Mouse (Mus musculus): Measurements from ENCODE around the gene Sh3bp5l. TPM values are rescaled to one million over a fixed set of nuclear protein-coding genes. Genes with fewer than 3 reads are reported as not detected.
A peak's percentile ranks its signal among the peaks of the same experiment; 100 is the strongest.
"Not testable (repeated sequence)": the region's sequence is repeated elsewhere in the genome, so short reads cannot be mapped to it uniquely, and the experiment has no call there.

Sh3bp5l gene
- polyA plus RNA-seq, 1 experiment from 2014 or later = 28.3 TPM

DNA sequence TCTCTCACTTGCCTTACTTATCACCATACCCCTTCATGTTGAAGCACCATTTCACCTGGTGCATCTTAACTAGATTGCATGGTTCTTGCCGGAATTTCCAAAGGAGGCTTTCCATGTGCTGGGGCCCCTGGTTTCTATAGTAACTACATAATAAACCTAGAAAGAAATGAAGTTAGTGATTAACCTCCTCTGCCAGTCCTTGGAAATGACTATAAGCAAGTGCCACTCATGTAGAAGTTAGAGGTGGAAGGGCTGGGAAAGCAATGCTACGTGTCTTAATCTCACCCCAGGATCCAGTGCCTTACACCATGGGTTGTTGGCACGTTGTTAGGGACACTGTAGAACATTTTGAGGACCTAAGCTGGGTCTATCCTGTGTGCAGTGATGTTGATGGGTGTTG is 33.9 kb downstream of the Sh3bp5l start:
- Histone ChIP-seq H3K4me3 (replicated peaks; ENCODE audit: low read depth, low read length) (no peak overlapping the region), H3K4me1 (replicated peaks; ENCODE audit: insufficient read depth, low read length) (no peaks in the 10 kb centered on the region), H3K9ac (ENCODE audit: low read depth, low read length) (no peak overlapping the region), H3K27ac (peak overlapping the region; percentile 43), H3K36me3 (ENCODE audit: insufficient read depth, low read length) (no peaks in the 10 kb centered on the region), H3K9me3 (replicated peaks; ENCODE audit: low read length) (no peaks in the 10 kb centered on the region), H3K27me3 (ENCODE audit: insufficient read depth, low read length) (no peaks in the 10 kb centered on the region), H3K4me2 (ENCODE audit: low read length) (no peak overlapping the region)
- ATAC-seq (replicated peaks; ENCODE audit: low FRiP score, low read depth) (no peak), DNase-seq (ENCODE audit: low spot score) (peak; percentile 30)
- WGBS = 42% methylated on average over 3 of the region's 3 CpGs
- TF ChIP-seq CTCF (IDR thresholded peaks at IDR 0.05; ENCODE audit: low read depth) = no peak

DNA sequence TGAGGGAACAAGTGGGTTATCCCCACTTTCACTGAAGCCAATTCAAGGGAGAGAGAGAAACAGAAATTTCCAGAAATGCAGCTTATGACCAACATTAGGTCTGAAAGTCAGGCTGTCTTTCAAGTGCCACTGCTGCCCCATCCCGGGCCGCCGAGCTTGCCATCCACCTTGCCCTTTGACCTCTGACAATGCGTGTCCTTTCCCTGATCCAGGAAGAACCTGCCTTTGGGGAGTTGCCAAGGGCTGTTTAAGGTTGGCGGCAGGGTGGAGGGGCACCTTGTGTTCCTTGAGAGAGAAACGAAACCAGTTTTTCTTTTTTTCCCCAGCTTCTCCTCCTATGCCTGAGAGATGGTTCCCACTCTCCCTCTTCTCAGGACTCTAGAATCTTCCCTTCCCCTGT is 35.7 kb downstream of the Sh3bp5l start:
- H3K4me2 ChIP-seq (ENCODE audit: low read length); H3K4me3 ChIP-seq (replicated peaks; ENCODE audit: low read depth, low read length); H3K9me3 ChIP-seq (replicated peaks; ENCODE audit: low read length); H3K27ac ChIP-seq; H3K36me3 ChIP-seq (ENCODE audit: insufficient read depth, low read length); ATAC-seq (replicated peaks; ENCODE audit: low FRiP score, low read depth); DNase-seq (ENCODE audit: low spot score); H3K9ac ChIP-seq (ENCODE audit: low read depth, low read length); H3K27me3 ChIP-seq (ENCODE audit: insufficient read depth, low read length); H3K4me1 ChIP-seq (replicated peaks; ENCODE audit: insufficient read depth, low read length): not testable (repeated sequence)
- no CpG with 5 or more reads among the region's 6 CpGs for WGBS

DNA sequence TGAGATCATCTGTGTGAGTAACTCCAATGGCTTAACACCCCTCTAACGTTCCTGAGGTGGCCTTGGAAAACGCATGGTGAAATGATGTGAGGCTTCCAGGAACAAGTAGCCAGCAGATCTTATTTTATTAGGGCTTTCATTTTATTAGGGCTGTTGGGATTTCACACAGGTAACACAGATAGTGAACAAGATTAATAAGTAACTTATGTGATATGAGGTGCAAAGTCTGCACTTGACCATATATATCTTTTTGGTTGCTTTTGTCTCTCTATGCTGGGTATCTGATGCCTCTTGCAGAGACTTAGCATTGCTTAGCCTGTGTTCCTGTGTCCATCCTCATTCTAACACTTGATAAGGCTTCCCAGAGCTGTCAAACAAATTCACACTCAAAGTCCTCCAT is 46.7 kb downstream of the Sh3bp5l start:
- TF ChIP-seq CTCF (IDR thresholded peaks at IDR 0.05; ENCODE audit: low read depth) = no peak
- Histone ChIP-seq H3K27ac (no peak overlapping the region), H3K9ac (ENCODE audit: low read depth, low read length) (no peak overlapping the region), H3K27me3 (ENCODE audit: insufficient read depth, low read length) (no peaks in the 10 kb centered on the region), H3K4me2 (ENCODE audit: low read length) (no peak overlapping the region), H3K4me1 (replicated peaks; ENCODE audit: insufficient read depth, low read length) (no peaks in the 10 kb centered on the region), H3K9me3 (replicated peaks; ENCODE audit: low read length) (no peaks in the 10 kb centered on the region), H3K36me3 (ENCODE audit: insufficient read depth, low read length) (no peaks in the 10 kb centered on the region), H3K4me3 (replicated peaks; ENCODE audit: low read depth, low read length) (no peak overlapping the region)
- WGBS = 78% methylated on average over 2 of the region's 2 CpGs
- DNase-seq (ENCODE audit: low spot score) (no peak), ATAC-seq (replicated peaks; ENCODE audit: low FRiP score, low read depth) (no peak)

DNA sequence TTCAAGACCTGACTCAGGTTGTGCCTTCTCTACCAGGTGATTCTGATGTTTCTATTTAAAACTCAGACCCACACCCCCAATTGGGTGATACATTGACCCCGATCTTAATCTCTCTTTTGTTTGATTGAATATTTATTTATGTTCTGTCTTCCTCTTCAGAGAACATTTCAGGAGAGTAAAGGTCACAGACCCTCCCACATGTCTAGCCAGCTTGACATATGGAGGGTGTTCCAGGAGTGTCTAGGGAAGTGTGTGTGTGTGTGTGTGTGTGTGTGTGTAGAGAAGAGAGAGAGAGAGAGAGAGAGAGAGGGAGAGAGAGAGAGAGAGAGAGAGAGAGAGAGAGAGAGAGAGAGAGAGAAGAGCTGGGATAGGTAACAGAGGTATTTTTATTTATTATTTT is 47.2 kb downstream of the Sh3bp5l start:
- no peak for TF ChIP-seq CTCF (IDR thresholded peaks at IDR 0.05; ENCODE audit: low read depth)
- Histone ChIP-seq H3K27ac (no peak overlapping the region), H3K27me3 (ENCODE audit: insufficient read depth, low read length) (no peaks in the 10 kb centered on the region)

DNA sequence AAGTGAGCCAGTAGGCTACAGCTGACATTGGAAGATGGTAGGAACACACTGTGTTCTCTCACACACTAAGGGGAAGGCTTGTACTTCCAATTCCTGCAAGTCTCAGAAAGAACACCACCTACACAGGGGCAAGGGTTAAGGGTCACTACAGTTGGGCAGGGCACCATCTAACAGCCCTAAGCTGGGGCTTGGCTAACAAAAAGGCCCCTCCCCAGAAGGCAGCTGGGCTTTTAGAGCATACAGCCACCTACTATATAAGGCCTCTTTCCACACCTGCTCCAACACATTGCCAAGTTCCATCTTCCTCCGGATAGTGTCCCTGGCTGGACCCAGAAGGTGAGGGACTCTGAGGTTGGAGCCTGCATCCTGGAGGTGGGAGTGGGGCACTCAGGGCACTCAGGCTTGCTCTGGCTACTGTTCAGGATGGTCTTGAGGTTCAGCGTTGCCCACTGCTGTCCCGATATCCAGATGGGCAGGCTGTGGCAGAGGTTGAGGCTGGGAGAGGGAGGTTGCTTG is 48.3 kb downstream of the Sh3bp5l start, which contains the start of gene Lypd8:
Lypd8 (plus strand) TSS at position 281 of the 516 bp plus-strand sequence.
- no peaks in the 10 kb centered on the region for H3K36me3 ChIP-seq (ENCODE audit: insufficient read depth, low read length)
- no peak for DNase-seq (ENCODE audit: low spot score)
- H3K4me1 ChIP-seq (replicated peaks; ENCODE audit: insufficient read depth, low read length) = no peaks in the 10 kb centered on the region
- no peak within 1 kb of the TSS for H3K27ac ChIP-seq
- H3K4me2 ChIP-seq (ENCODE audit: low read length) = no peak within 1 kb of the TSS
- ATAC-seq (replicated peaks; ENCODE audit: low FRiP score, low read depth) = no peak
- H3K4me3 ChIP-seq (replicated peaks; ENCODE audit: low read depth, low read length) = no peak within 1 kb of the TSS
- H3K9ac ChIP-seq (ENCODE audit: low read depth, low read length) = no peak within 1 kb of the TSS
- H3K27me3 ChIP-seq (ENCODE audit: insufficient read depth, low read length) = no peaks in the 10 kb centered on the region
- H3K9me3 ChIP-seq (replicated peaks; ENCODE audit: low read length) = no peaks in the 10 kb centered on the region
- TF ChIP-seq CTCF (IDR thresholded peaks at IDR 0.05; ENCODE audit: low read depth) = no peak
- 91% methylated on average over 3 of the region's 3 CpGs for WGBS

More for the DNA sequence above, 47.2 kb downstream of the Sh3bp5l start:
- H3K4me3 ChIP-seq (replicated peaks; ENCODE audit: low read depth, low read length) = no peak overlapping the region
- 47% methylated on average over 1 of the region's 1 CpGs for WGBS
- H3K36me3 ChIP-seq (ENCODE audit: insufficient read depth, low read length) = no peaks in the 10 kb centered on the region
- no peak overlapping the region for H3K4me2 ChIP-seq (ENCODE audit: low read length)
- ATAC-seq (replicated peaks; ENCODE audit: low FRiP score, low read depth) (no peak), DNase-seq (ENCODE audit: low spot score) (no peak)
- H3K4me1 ChIP-seq (replicated peaks; ENCODE audit: insufficient read depth, low read length) = no peaks in the 10 kb centered on the region
- H3K9ac ChIP-seq (ENCODE audit: low read depth, low read length) = no peak overlapping the region
- H3K9me3 ChIP-seq (replicated peaks; ENCODE audit: low read length) = no peaks in the 10 kb centered on the region

DNA sequence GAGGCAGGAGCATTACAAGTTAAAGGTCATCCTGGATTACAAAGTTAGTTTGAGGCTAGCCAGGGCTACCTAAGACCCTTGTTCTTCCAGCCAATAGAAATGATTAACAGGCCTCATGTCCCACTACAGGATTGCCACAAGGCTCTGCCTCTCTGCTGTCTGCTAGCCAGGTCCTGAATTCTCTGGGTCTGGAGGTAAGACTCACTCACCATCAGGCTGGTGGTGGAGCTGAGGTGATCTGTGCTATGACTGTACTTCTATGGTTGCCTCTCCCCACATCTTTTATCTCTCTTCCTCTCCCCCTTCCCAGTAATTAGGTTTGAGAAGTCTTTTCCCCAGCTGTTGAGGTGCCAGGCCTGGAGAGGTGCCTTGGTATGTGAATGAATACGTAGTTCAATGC is 49.0 kb downstream of the Sh3bp5l start:
- 88% methylated on average over 1 of the region's 1 CpGs for WGBS
- no peak for ATAC-seq (replicated peaks; ENCODE audit: low FRiP score, low read depth)
- H3K27ac ChIP-seq = no peak overlapping the region
- H3K4me2 ChIP-seq (ENCODE audit: low read length) = no peak overlapping the region
- no peaks in the 10 kb centered on the region for H3K27me3 ChIP-seq (ENCODE audit: insufficient read depth, low read length)
- no peak overlapping the region for H3K4me3 ChIP-seq (replicated peaks; ENCODE audit: low read depth, low read length)
- no peak for DNase-seq (ENCODE audit: low spot score)
- no peak for TF ChIP-seq CTCF (IDR thresholded peaks at IDR 0.05; ENCODE audit: low read depth)
- no peaks in the 10 kb centered on the region for H3K36me3 ChIP-seq (ENCODE audit: insufficient read depth, low read length)
- H3K4me1 ChIP-seq (replicated peaks; ENCODE audit: insufficient read depth, low read length) = no peaks in the 10 kb centered on the region
- H3K9ac ChIP-seq (ENCODE audit: low read depth, low read length) = no peak overlapping the region
- H3K9me3 ChIP-seq (replicated peaks; ENCODE audit: low read length) = no peaks in the 10 kb centered on the region

DNA sequence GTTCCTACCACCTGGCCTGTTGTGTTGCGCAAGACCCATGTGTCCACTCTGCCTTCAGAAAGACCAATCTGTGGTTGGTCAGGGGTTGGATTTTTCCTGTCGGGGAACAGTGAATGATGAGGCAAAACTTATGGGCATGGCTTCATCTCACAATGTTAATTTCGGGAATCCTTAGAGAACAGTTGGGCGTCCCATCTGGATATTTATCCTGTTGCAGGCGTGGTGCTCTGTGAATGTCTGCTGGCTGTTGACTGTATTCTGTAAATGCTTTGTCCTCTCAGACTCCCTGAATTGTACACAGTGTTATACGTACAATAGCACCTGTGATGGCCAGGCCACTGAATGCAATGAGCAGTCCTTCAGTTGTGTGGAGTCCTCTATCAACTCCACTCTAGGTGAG is 51.9 kb downstream of the Sh3bp5l start:
- TF ChIP-seq CTCF (IDR thresholded peaks at IDR 0.05; ENCODE audit: low read depth) = no peak
- no peak overlapping the region for H3K4me3 ChIP-seq (replicated peaks; ENCODE audit: low read depth, low read length)
- no peak for ATAC-seq (replicated peaks; ENCODE audit: low FRiP score, low read depth)
- H3K4me1 ChIP-seq (replicated peaks; ENCODE audit: insufficient read depth, low read length) = no peaks in the 10 kb centered on the region
- no peaks in the 10 kb centered on the region for H3K27me3 ChIP-seq (ENCODE audit: insufficient read depth, low read length)
- no peak overlapping the region for H3K27ac ChIP-seq
- DNase-seq (ENCODE audit: low spot score) = no peak
- H3K9ac ChIP-seq (ENCODE audit: low read depth, low read length) = no peak overlapping the region
- H3K9me3 ChIP-seq (replicated peaks; ENCODE audit: low read length) = no peaks in the 10 kb centered on the region
- 91% methylated on average over 6 of the region's 6 CpGs for WGBS
- no peaks in the 10 kb centered on the region for H3K36me3 ChIP-seq (ENCODE audit: insufficient read depth, low read length)
- no peak overlapping the region for H3K4me2 ChIP-seq (ENCODE audit: low read length)

Other genes starting within 250 kb of the Sh3bp5l start
- not detected in 2 replicates for gene Gm12248, start 237.6 kb upstream of the Sh3bp5l start, polyA plus RNA-seq (2015; fragmentation: Nextera tagmentation; extraction: Ambion mirVana)
- 69.9 and 74.8 TPM in 2 replicates for gene Cnot8, start 226.6 kb upstream of the Sh3bp5l start, polyA plus RNA-seq (2015; fragmentation: Nextera tagmentation; extraction: Ambion mirVana)
- 10.8 and 11.6 TPM in 2 replicates for gene Gemin5, start 162.2 kb upstream of the Sh3bp5l start, polyA plus RNA-seq (2015; fragmentation: Nextera tagmentation; extraction: Ambion mirVana)
- gene Mrpl22, start 159.1 kb upstream of the Sh3bp5l start, polyA plus RNA-seq (2015; fragmentation: Nextera tagmentation; extraction: Ambion mirVana) = 139 and 146 TPM in 2 replicates
- gene Igtp, start 131.2 kb upstream of the Sh3bp5l start, polyA plus RNA-seq (2015; fragmentation: Nextera tagmentation; extraction: Ambion mirVana) = 7.7 and 8.0 TPM in 2 replicates
- gene Irgm2, start 131.1 kb upstream of the Sh3bp5l start, polyA plus RNA-seq (2015; fragmentation: Nextera tagmentation; extraction: Ambion mirVana) = 4.5 and 4.9 TPM in 2 replicates
- gene 4930438A08Rik, start 55.9 kb upstream of the Sh3bp5l start, polyA plus RNA-seq (2015; fragmentation: Nextera tagmentation; extraction: Ambion mirVana) = 0.07 TPM in 1 of 2 replicates, not detected in the other
- 11.5 and 15.2 TPM in 2 replicates for gene Zfp692, start 23.7 kb upstream of the Sh3bp5l start, polyA plus RNA-seq (2015; fragmentation: Nextera tagmentation; extraction: Ambion mirVana)
- gene Zfp672, start 385 bp upstream of the Sh3bp5l start, polyA plus RNA-seq (2015; fragmentation: Nextera tagmentation; extraction: Ambion mirVana) = 58.1 and 66.3 TPM in 2 replicates
- 0.24 and 0.28 TPM in 2 replicates for gene Lypd8, start 48.3 kb downstream of the Sh3bp5l start, polyA plus RNA-seq (2015; fragmentation: Nextera tagmentation; extraction: Ambion mirVana)
- gene 1810065E05Rik, start 90.4 kb downstream of the Sh3bp5l start, polyA plus RNA-seq (2015; fragmentation: Nextera tagmentation; extraction: Ambion mirVana) = not detected in 2 replicates
- not detected in 2 replicates for gene Gm12253, start 101.8 kb downstream of the Sh3bp5l start, polyA plus RNA-seq (2015; fragmentation: Nextera tagmentation; extraction: Ambion mirVana)
- not detected in 2 replicates for gene Lypd9, start 122.2 kb downstream of the Sh3bp5l start, polyA plus RNA-seq (2015; fragmentation: Nextera tagmentation; extraction: Ambion mirVana)
- not detected in 2 replicates for gene Olfr30, start 131.5 kb downstream of the Sh3bp5l start, polyA plus RNA-seq (2015; fragmentation: Nextera tagmentation; extraction: Ambion mirVana)
- 0.08 TPM in 1 of 2 replicates, not detected in the other for gene Olfr332, start 161.8 kb downstream of the Sh3bp5l start, polyA plus RNA-seq (2015; fragmentation: Nextera tagmentation; extraction: Ambion mirVana)
- gene Olfr331, start 171.8 kb downstream of the Sh3bp5l start, polyA plus RNA-seq (2015; fragmentation: Nextera tagmentation; extraction: Ambion mirVana) = not detected in 2 replicates
- gene Olfr330, start 204.1 kb downstream of the Sh3bp5l start, polyA plus RNA-seq (2015; fragmentation: Nextera tagmentation; extraction: Ambion mirVana) = not detected in 2 replicates
- not detected in 2 replicates for gene Olfr329-ps, start 215.7 kb downstream of the Sh3bp5l start, polyA plus RNA-seq (2015; fragmentation: Nextera tagmentation; extraction: Ambion mirVana)
- gene Olfr328, start 224.9 kb downstream of the Sh3bp5l start, polyA plus RNA-seq (2015; fragmentation: Nextera tagmentation; extraction: Ambion mirVana) = not detected in 2 replicates
- not detected in 2 replicates for gene Olfr224, start 239.8 kb downstream of the Sh3bp5l start, polyA plus RNA-seq (2015; fragmentation: Nextera tagmentation; extraction: Ambion mirVana)
- not detected in 2 replicates for gene Olfr325, start 247.0 kb downstream of the Sh3bp5l start, polyA plus RNA-seq (2015; fragmentation: Nextera tagmentation; extraction: Ambion mirVana)